Mouse (Mus musculus) stomach, postnatal 0 days (tissue): ENCODE measurements around the gene Zfand3.

Experiments used
- CTCF ChIP-seq: IDR thresholded peaks from 2 replicates; pipeline ENCODE4 v1.5.1; 2016; ENCODE audit warnings: antibody characterized with exemption, low read depth, mild to moderate bottlenecking, moderate library complexity
- EP300 ChIP-seq: optimal IDR thresholded peaks from 2 replicates; pipeline ENCODE3; 2016; ENCODE audit warnings: antibody characterized with exemption

DNA sequence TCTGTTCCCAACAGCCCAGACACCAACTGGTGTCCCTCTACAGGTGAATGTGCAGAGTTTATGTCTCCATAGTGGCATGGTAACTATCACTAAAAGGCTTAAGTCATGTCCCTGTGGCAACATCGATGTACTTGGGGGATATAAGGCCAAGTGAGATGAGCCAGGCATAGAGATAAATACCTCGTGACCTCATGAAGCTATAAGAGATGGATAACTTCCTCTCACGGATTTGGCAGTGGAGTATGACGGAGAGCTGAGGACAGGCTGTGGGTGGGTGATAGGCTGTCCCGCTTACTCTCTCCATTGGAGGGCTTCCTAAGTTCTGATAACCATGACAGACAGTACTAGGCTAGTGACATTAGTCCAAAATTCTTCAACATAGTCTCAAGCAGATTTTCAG, 208.8 kb downstream of the Zfand3 start:
- no peak for TF ChIP-seq CTCF
- TF ChIP-seq EP300: no peak
